In genomic region chr8:13448145-13448544, GRCm38 (mm10) we compare ENCODE assay signal across 12 mouse cellular contexts. TPM values are rescaled to one million over a fixed set of nuclear protein-coding genes. Genes with fewer than 3 reads are reported as not detected.
DNase-seq lines count a peak whose midpoint lies in the region; ATAC-seq and TF ChIP-seq lines count a peak whose summit lies in the region.
"Had no signal": no experiment of that assay in that cellular context is flagged by ENCODE, and none has a peak within 500 bp of the region (broad histone marks: within the 10 kb centered on the region; RNA-seq: fewer than 3 reads in every experiment).

No protein-coding gene starts in this region.

- WGBS in intestine, embryonic 14.5 days: 55% methylated on average over 4 of the region's 4 CpGs
- 54% methylated on average over 4 of the region's 4 CpGs for WGBS in intestine, embryonic 15.5 days
- WGBS in limb, embryonic 10.5 days: 56% methylated on average over 4 of the region's 4 CpGs

- H3K9me3 ChIP-seq in intestine, embryonic 14.5 days (ENCODE audit: control insufficient read depth, low read length): no peaks in the 10 kb centered on the region
- no peaks in the 10 kb centered on the region; the same call in 1 of the 2 replicates for H3K9me3 ChIP-seq in intestine, embryonic 15.5 days
- H3K9me3 ChIP-seq in CH12.LX (replicated peaks; ENCODE audit: low read length): peaks cover 3% of the 10 kb centered on the region
- H3K9me3 ChIP-seq in limb, embryonic 10.5 days (replicated peaks): no peaks in the 10 kb centered on the region

- H3K27me3 ChIP-seq in intestine, embryonic 14.5 days (replicated peaks; ENCODE audit: control insufficient read depth, insufficient read depth, low read length): no peaks in the 10 kb centered on the region
- no peaks in the 10 kb centered on the region for H3K27me3 ChIP-seq in intestine, embryonic 15.5 days (replicated peaks)
- peaks cover 93% of the 10 kb centered on the region for H3K27me3 ChIP-seq in CH12.LX (replicated peaks)
- no peaks in the 10 kb centered on the region for H3K27me3 ChIP-seq in limb, embryonic 10.5 days (ENCODE audit: low read depth, poor library complexity, severe bottlenecking)

- H3K4me1 ChIP-seq in intestine, embryonic 14.5 days (replicated peaks; ENCODE audit: control insufficient read depth, insufficient read depth, low read length): no peaks in the 10 kb centered on the region
- no peaks in the 10 kb centered on the region for H3K4me1 ChIP-seq in intestine, embryonic 15.5 days (replicated peaks)
- H3K4me1 ChIP-seq in CH12.LX (ENCODE audit: control insufficient read depth in 1 of 2, insufficient read depth in 2 of 2): no peaks in the 10 kb centered on the region
- H3K4me1 ChIP-seq in limb, embryonic 10.5 days: no peaks in the 10 kb centered on the region

- TF ChIP-seq EP300 in CH12.LX (IDR thresholded peaks at IDR 0.05; ENCODE audit: low read length): no peak

- no peak overlapping the region for H3K27ac ChIP-seq in intestine, embryonic 14.5 days (ENCODE audit: low read depth)
- H3K27ac ChIP-seq in intestine, embryonic 15.5 days: no peak overlapping the region
- no peak overlapping the region for H3K27ac ChIP-seq in CH12.LX (ENCODE audit: insufficient read depth, low read depth)
- H3K27ac ChIP-seq in limb, embryonic 10.5 days: no peak overlapping the region
- H3K27ac ChIP-seq: heart, adult 2 months; macrophage had no signal

- in situ Hi-C loops in CH12.LX (cut with MboI; ENCODE audit: low pct_ligation_motif_present, low pct_unique_long_range_greater_than_20kb, low sequenced_read_pairs): no loop called here

- no peak for TF ChIP-seq RAD21 in CH12.LX (IDR thresholded peaks at IDR 0.05; ENCODE audit: low read depth, low read length)

- H3K9ac ChIP-seq in intestine, embryonic 14.5 days (ENCODE audit: low read length): no peak overlapping the region
- no peak overlapping the region for H3K9ac ChIP-seq in intestine, embryonic 15.5 days
- no peak overlapping the region for H3K9ac ChIP-seq in CH12.LX (ENCODE audit: insufficient read depth, low read depth)

- H3K4me3 ChIP-seq in intestine, embryonic 14.5 days (ENCODE audit: low read depth, low read length): no peak overlapping the region
- H3K4me3 ChIP-seq in intestine, embryonic 15.5 days (replicated peaks): no peak overlapping the region
- no peak overlapping the region for H3K4me3 ChIP-seq in CH12.LX (replicated peaks in 1 of 3; ENCODE audit: low read depth in 2 of 3, low read length in 2 of 3, poor library complexity in 1 of 3)
- H3K4me3 ChIP-seq in limb, embryonic 10.5 days: no peak overlapping the region
- H3K4me3 ChIP-seq: heart, adult 2 months had no signal

- ATAC-seq in intestine, embryonic 14.5 days (replicated peaks; ENCODE audit: low FRiP score, low TSS enrichment, low read depth): no peak
- no peak for ATAC-seq in intestine, embryonic 15.5 days

- H3K79me2 ChIP-seq in CH12.LX (replicated peaks; ENCODE audit: control insufficient read depth, extremely low read depth, insufficient read depth, poor library complexity, severe bottlenecking): no peaks in the 10 kb centered on the region

- dilution Hi-C loops in CH12.LX (cut with MboI; ENCODE audit: extremely low pct_ligation_motif_present, extremely low pct_unique_long_range_greater_than_20kb, low sequenced_read_pairs): no loop called here

- peak; percentile 79 for DNase-seq in intestine, embryonic 14.5 days (ENCODE audit: low spot score)
- peak; percentile 24 for DNase-seq in CH12.LX (ENCODE audit: extremely low read depth)
- peak; percentile 63 for DNase-seq in adrenal gland, postnatal 25 days
- DNase-seq in limb, embryonic 10.5 days (ENCODE audit: low spot score): peak; percentile 68
- DNase-seq in layer of hippocampus, adult 18-20 months (ENCODE audit: low spot score in 2 of 2): no peak
- DNase-seq in ovary, postnatal 10 days (ENCODE audit: low spot score): no peak
- no peak for DNase-seq in cerebellum, adult 11 months
- DNase-seq: heart, adult 2 months; layer of hippocampus, adult 9-11 months had no signal

- TF ChIP-seq POLR2A in CH12.LX (IDR thresholded peaks at IDR 0.05; ENCODE audit: low read depth, low read length): no peak

- H3K36me3 ChIP-seq in intestine, embryonic 14.5 days (ENCODE audit: control insufficient read depth, insufficient read depth, low read length): no peaks in the 10 kb centered on the region
- no peaks in the 10 kb centered on the region for H3K36me3 ChIP-seq in intestine, embryonic 15.5 days
- H3K36me3 ChIP-seq in CH12.LX (replicated peaks in 1 of 2; ENCODE audit: control insufficient read depth in 1 of 2, insufficient read depth in 1 of 2, low read length in 1 of 2): no peaks in the 10 kb centered on the region
- H3K36me3 ChIP-seq in limb, embryonic 10.5 days: no peaks in the 10 kb centered on the region

- no peak for TF ChIP-seq CTCF in CH12.LX (conservative IDR thresholded peaks at IDR 0.05 in 1 of 2, IDR thresholded peaks at IDR 0.05 in 1 of 2; ENCODE audit: low read depth in 2 of 2, low read length in 2 of 2)

- no peak overlapping the region for H3K4me2 ChIP-seq in intestine, embryonic 14.5 days (ENCODE audit: low read length)
- no peak overlapping the region for H3K4me2 ChIP-seq in intestine, embryonic 15.5 days (replicated peaks)
- H3K4me2 ChIP-seq in CH12.LX (ENCODE audit: insufficient read depth, low read depth, poor library complexity, severe bottlenecking): no peak overlapping the region

TF ChIP-seq in CH12.LX, 34 proteins besides CTCF, POLR2A, EP300 and RAD21:
- TF ChIP-seq MXI1 (IDR thresholded peaks at IDR 0.05; ENCODE audit: low read depth, low read length) (peak; percentile 77), MAX (IDR thresholded peaks at IDR 0.05; ENCODE audit: low read length) (0 out of 2 replicates have a peak, but pooled peaks have one; percentile 17), MAFK (IDR thresholded peaks at IDR 0.05; ENCODE audit: insufficient replicate concordance, low read length) (no peak), POLR2AphosphoS2 (IDR thresholded peaks at IDR 0.05; ENCODE audit: low read depth, low read length) (no peak)

RNA-seq across cellular contexts. Expression of gene Tmem255b, which starts 13.2 kb away (rescaled TPM):
- 1.9 and 2.1 TPM in 2 replicates for polyA plus RNA-seq in intestine, embryonic 14.5 days (2014; fragmentation: Nextera tagmentation; extraction: Ambion mirVana)
- 2.2 and 2.7 TPM in 2 replicates for polyA plus RNA-seq in intestine, embryonic 15.5 days (2015; fragmentation: Nextera tagmentation; extraction: Ambion mirVana)
- total RNA-seq in CH12.LX (2012; rRNA removed) (not detected in 2 replicates), CH12.LX (2014; rRNA removed) (not detected in 2 replicates)
- polyA plus RNA-seq in CH12.LX (2012; ENCODE audit: insufficient read length, low read depth): not detected in 2 replicates
- 1.8 TPM in 1 of 2 replicates, not detected in the other for total RNA-seq in adrenal gland, postnatal 25 days (2021)
- polyA plus RNA-seq in limb, embryonic 10.5 days (2016; fragmentation: Nextera tagmentation; extraction: Ambion mirVana): 0.29 and 0.40 TPM in 2 replicates
- total RNA-seq in layer of hippocampus, adult 18-20 months (2021): 1 to 10 TPM; 4.1 to 5.4 TPM
- polyA plus RNA-seq: macrophage had no signal

RNA-seq across cellular contexts. Expression of gene Grk1, which starts 43.3 kb away (rescaled TPM):
- polyA plus RNA-seq in intestine, embryonic 14.5 days (2014; fragmentation: Nextera tagmentation; extraction: Ambion mirVana): not detected in 2 replicates
- not detected in 2 replicates for polyA plus RNA-seq in intestine, embryonic 15.5 days (2015; fragmentation: Nextera tagmentation; extraction: Ambion mirVana)
- total RNA-seq in CH12.LX (2012; rRNA removed): not detected in 2 replicates
- total RNA-seq in CH12.LX (2014; rRNA removed): not detected in 2 replicates
- not detected in 2 replicates for polyA plus RNA-seq in CH12.LX (2012; ENCODE audit: insufficient read length, low read depth)
- total RNA-seq in adrenal gland, postnatal 25 days (2021): not detected in 2 replicates
- polyA plus RNA-seq in limb, embryonic 10.5 days (2016; fragmentation: Nextera tagmentation; extraction: Ambion mirVana): 0.06 TPM in 2 replicates
- total RNA-seq in layer of hippocampus, adult 18-20 months (2021): not detected
- polyA plus RNA-seq: heart, adult 2 months; macrophage had no signal

RNA-seq across cellular contexts. Expression of gene Gas6, which starts 46.1 kb away (rescaled TPM):
- 28.0 and 28.7 TPM in 2 replicates for polyA plus RNA-seq in intestine, embryonic 14.5 days (2014; fragmentation: Nextera tagmentation; extraction: Ambion mirVana)
- 50.9 and 57.8 TPM in 2 replicates for polyA plus RNA-seq in intestine, embryonic 15.5 days (2015; fragmentation: Nextera tagmentation; extraction: Ambion mirVana)
- total RNA-seq in CH12.LX (2012; rRNA removed) (not detected in 2 replicates), CH12.LX (2014; rRNA removed) (not detected in 2 replicates)
- not detected in 2 replicates for polyA plus RNA-seq in CH12.LX (2012; ENCODE audit: insufficient read length, low read depth)
- total RNA-seq in adrenal gland, postnatal 25 days (2021): 99.3 and 166 TPM in 2 replicates
- polyA plus RNA-seq in limb, embryonic 10.5 days (2016; fragmentation: Nextera tagmentation; extraction: Ambion mirVana): 3.4 and 4.3 TPM in 2 replicates
- 10 to 100 TPM; 84.0 to 95.1 TPM for total RNA-seq in layer of hippocampus, adult 18-20 months (2021)

RNA-seq across cellular contexts. Expression of gene Atp4b, which starts 51.5 kb away (rescaled TPM):
- polyA plus RNA-seq in intestine, embryonic 14.5 days (2014; fragmentation: Nextera tagmentation; extraction: Ambion mirVana): not detected in 2 replicates
- polyA plus RNA-seq in intestine, embryonic 15.5 days (2015; fragmentation: Nextera tagmentation; extraction: Ambion mirVana): not detected in 2 replicates
- total RNA-seq in CH12.LX (2012; rRNA removed) (not detected in 2 replicates), CH12.LX (2014; rRNA removed) (not detected in 2 replicates)
- not detected in 2 replicates for polyA plus RNA-seq in CH12.LX (2012; ENCODE audit: insufficient read length, low read depth)
- total RNA-seq in adrenal gland, postnatal 25 days (2021): not detected in 2 replicates
- not detected in 2 replicates for polyA plus RNA-seq in limb, embryonic 10.5 days (2016; fragmentation: Nextera tagmentation; extraction: Ambion mirVana)
- not detected for total RNA-seq in layer of hippocampus, adult 18-20 months (2021)
- total RNA-seq: heart, adult 2 months had no signal
- polyA plus RNA-seq: cortical plate, adult 2 months; macrophage had no signal

Comparison
In these comparisons a context has a peak if more than half of its experiments do, and no peak if none do; other contexts are left out.
1. DNase-seq: peak in intestine, embryonic 14.5 days (single experiment), CH12.LX (single experiment), adrenal gland, postnatal 25 days (single experiment) and limb, embryonic 10.5 days (single experiment); none in layer of hippocampus, adult 18-20 months (0 of 2), ovary, postnatal 10 days (single experiment) and cerebellum, adult 11 months (single experiment).